Mouse (Mus musculus) midbrain, embryonic 10.5 days (tissue): ENCODE measurements around the gene Slc26a10. TPM values are rescaled to one million over a fixed set of nuclear protein-coding genes. Genes with fewer than 3 reads are reported as not detected.
A peak's percentile ranks its signal among the peaks of the same experiment; 100 is the strongest.
"Not testable (repeated sequence)": the region's sequence is repeated elsewhere in the genome, so short reads cannot be mapped to it uniquely, and the experiment has no call there.

ENCODE experiments used
- DNase-seq: peaks from one replicate; pipeline ENCODE4 v3.0.0-alpha.2; 2017; ENCODE audit warnings: low spot score
- H3K27ac ChIP-seq: fragments of 300-500 bp; sonication (generic); replicated peaks from 2 replicates; pipeline ENCODE4 v1.5.1; 2016; ENCODE audit warnings: mild to moderate bottlenecking
- H3K27me3 ChIP-seq: fragments of 300-500 bp; sonication (generic); 2 replicates; pipeline ENCODE4 v1.6.1; 2016; ENCODE audit warnings: low read depth, mild to moderate bottlenecking; ENCODE audit not compliant: poor library complexity, severe bottlenecking
- H3K36me3 ChIP-seq: fragments of 300-500 bp; sonication (generic); 2 replicates; pipeline ENCODE4 v1.6.1; 2016; ENCODE audit warnings: mild to moderate bottlenecking, moderate library complexity
- H3K4me1 ChIP-seq: fragments of 300-500 bp; sonication (generic); 2 replicates; pipeline ENCODE4 v1.6.1; 2016
- H3K4me3 ChIP-seq: fragments of 300-500 bp; sonication (generic); 2 replicates; pipeline ENCODE4 v1.5.1; 2016; ENCODE audit warnings: mild to moderate bottlenecking, moderate library complexity
- H3K9me3 ChIP-seq: fragments of 300-500 bp; sonication (generic); replicated peaks from 2 replicates; pipeline ENCODE4 v1.6.1; 2016; ENCODE audit warnings: mild to moderate bottlenecking
- WGBS: fragments of 180-500 bp; shearing (Covaris S2); methylation state at CpG from one replicate; pipeline ENCODE4 v1.1.7; 2016; 5-methylcytosine and 5-hydroxymethylcytosine counted together
- polyA plus RNA-seq: library from polyadenylated mRNA; unstranded; fragments of >200 nt; fragmentation: Nextera tagmentation; extraction: Ambion mirVana; gene quantifications from 2 replicates; pipeline ENCODE4 v1.2.1, GENCODE M21; 2016

Slc26a10 gene
- polyA plus RNA-seq, 1 experiment from 2014 or later, result 1.4 TPM

- Histone ChIP-seq H3K4me3 (peak overlapping the region; percentile 97), H3K9me3 (no peaks in the 10 kb centered on the region), H3K4me1 (peaks cover 55% of the 10 kb centered on the region), H3K36me3 (peaks cover 62% of the 10 kb centered on the region), H3K27me3 (0 out of 2 replicates have a peak, but pooled peaks cover 2% of the 10 kb centered on the region), H3K27ac (peak overlapping the region; percentile 98)
- WGBS, result 9% methylated on average over 5 of the region's 5 CpGs
- peak; percentile 52 for DNase-seq
These were observed 15.9 kb upstream of the Slc26a10 start for GRCm38 (mm10) chr10:127196392-127196791.

- Histone ChIP-seq H3K4me1 (peaks cover 64% of the 10 kb centered on the region), H3K9me3 (no peaks in the 10 kb centered on the region), H3K27ac (peak within 1 kb of the TSS; percentile 98), H3K27me3 (peaks cover 10% of the 10 kb centered on the region; the same call in 1 of the 2 replicates), H3K4me3 (peak within 1 kb of the TSS; percentile 97), H3K36me3 (peaks cover 65% of the 10 kb centered on the region)
- DNase-seq, result peak; percentile 78
- under 1% methylated on average over 40 of the region's 47 CpGs for WGBS
These were observed 15.1 kb upstream of the Slc26a10 start, which contains the start of gene Dtx3 for GRCm38 (mm10) chr10:127195328-127196129. TSS of gene Dtx3 (minus strand) at chr10:127195728.

- DNase-seq, result no peak
- Histone ChIP-seq H3K9me3 (no peaks in the 10 kb centered on the region), H3K4me1 (peaks cover 72% of the 10 kb centered on the region), H3K27me3 (peaks cover 10% of the 10 kb centered on the region; the same call in 1 of the 2 replicates), H3K4me3 (peak overlapping the region; percentile 97), H3K36me3 (peaks cover 57% of the 10 kb centered on the region), H3K27ac (peak overlapping the region; percentile 98)
- WGBS, result 28% methylated on average over 22 of the region's 22 CpGs
These were observed 14.2 kb upstream of the Slc26a10 start for GRCm38 (mm10) chr10:127194428-127195327.

GRCm38 (mm10) chr10:127193011-127193410 lies 12.6 kb upstream of the Slc26a10 start:
- H3K27ac ChIP-seq, result no peak overlapping the region; the same call in 1 of the 2 replicates
- H3K36me3 ChIP-seq, result peaks cover 41% of the 10 kb centered on the region
- no peak for DNase-seq
- H3K4me1 ChIP-seq, result peaks cover 88% of the 10 kb centered on the region
- WGBS, result 89% methylated on average over 9 of the region's 9 CpGs
- H3K27me3 ChIP-seq, result peaks cover 10% of the 10 kb centered on the region; the same call in 1 of the 2 replicates
- H3K9me3 ChIP-seq, result no peaks in the 10 kb centered on the region
- peak overlapping the region; percentile 8; the same call in 1 of the 2 replicates for H3K4me3 ChIP-seq

GRCm38 (mm10) chr10:127192057-127192328 lies 11.5 kb upstream of the Slc26a10 start:
- H3K9me3 ChIP-seq, DNase-seq, H3K4me3 ChIP-seq, H3K27ac ChIP-seq: not testable (repeated sequence)
- 89% methylated on average over 1 of the region's 1 CpGs for WGBS
- Histone ChIP-seq H3K4me1 (peaks cover 88% of the 10 kb centered on the region), H3K36me3 (peaks cover 34% of the 10 kb centered on the region), H3K27me3 (peaks cover 10% of the 10 kb centered on the region; the same call in 1 of the 2 replicates)

GRCm38 (mm10) chr10:127191191-127192056 lies 11.0 kb upstream of the Slc26a10 start:
- peaks cover 10% of the 10 kb centered on the region; the same call in 1 of the 2 replicates for H3K27me3 ChIP-seq
- H3K36me3 ChIP-seq, result peaks cover 39% of the 10 kb centered on the region
- no peak for DNase-seq
- no peaks in the 10 kb centered on the region for H3K9me3 ChIP-seq
- no peak overlapping the region for H3K27ac ChIP-seq
- H3K4me3 ChIP-seq, result peak overlapping the region; percentile 6; the same call in 1 of the 2 replicates
- peaks cover 84% of the 10 kb centered on the region for H3K4me1 ChIP-seq
- 78% methylated on average over 19 of the region's 19 CpGs for WGBS

- 22% methylated on average over 14 of the region's 14 CpGs for WGBS
These were observed 10.1 kb upstream of the Slc26a10 start for GRCm38 (mm10) chr10:127190398-127191190.

GRCm38 (mm10) chr10:127189651-127190381 lies 9.4 kb upstream of the Slc26a10 start, which contains the start of gene Arhgef25:
TSS of gene Arhgef25 (minus strand) at chr10:127190083.
- H3K4me3 ChIP-seq, result peak within 1 kb of the TSS; percentile 90
- H3K9me3 ChIP-seq, result no peaks in the 10 kb centered on the region
- peaks cover 52% of the 10 kb centered on the region for H3K36me3 ChIP-seq
- peak; percentile 76 for DNase-seq
- peaks cover 19% of the 10 kb centered on the region for H3K27me3 ChIP-seq
- WGBS, result under 1% methylated on average over 35 of the region's 35 CpGs
- H3K4me1 ChIP-seq, result peaks cover 77% of the 10 kb centered on the region
- peak within 1 kb of the TSS; percentile 96 for H3K27ac ChIP-seq

More at GRCm38 (mm10) chr10:127190398-127191190, 10.1 kb upstream of the Slc26a10 start:
- H3K27ac ChIP-seq, result peak overlapping the region; percentile 96
- H3K4me3 ChIP-seq, result peak overlapping the region; percentile 90
- peaks cover 76% of the 10 kb centered on the region for H3K4me1 ChIP-seq
- H3K9me3 ChIP-seq, result no peaks in the 10 kb centered on the region
- H3K27me3 ChIP-seq, result peaks cover 11% of the 10 kb centered on the region
- no peak for DNase-seq
- H3K36me3 ChIP-seq, result peaks cover 46% of the 10 kb centered on the region

GRCm38 (mm10) chr10:127189116-127189650 lies 8.7 kb upstream of the Slc26a10 start:
- DNase-seq, result peak; percentile 56
- peaks cover 77% of the 10 kb centered on the region for H3K4me1 ChIP-seq
- WGBS, result under 1% methylated on average over 26 of the region's 26 CpGs

GRCm38 (mm10) chr10:127188465-127189115 lies 8.1 kb upstream of the Slc26a10 start:
- H3K4me1 ChIP-seq, result peaks cover 81% of the 10 kb centered on the region
- H3K36me3 ChIP-seq, result peaks cover 53% of the 10 kb centered on the region
- DNase-seq, result peak; percentile 90
- peaks cover 31% of the 10 kb centered on the region for H3K27me3 ChIP-seq
- under 1% methylated on average over 46 of the region's 46 CpGs for WGBS
- peak overlapping the region; percentile 90 for H3K4me3 ChIP-seq
- no peaks in the 10 kb centered on the region for H3K9me3 ChIP-seq
- H3K27ac ChIP-seq, result peak overlapping the region; percentile 96

More at GRCm38 (mm10) chr10:127189116-127189650, 8.7 kb upstream of the Slc26a10 start:
- Histone ChIP-seq H3K27ac (peak overlapping the region; percentile 96), H3K27me3 (peaks cover 25% of the 10 kb centered on the region), H3K4me3 (peak overlapping the region; percentile 90), H3K36me3 (peaks cover 55% of the 10 kb centered on the region), H3K9me3 (no peaks in the 10 kb centered on the region)
